Mouse (Mus musculus): ENCODE results near the gene Acot2. TPM values are rescaled to one million over a fixed set of nuclear protein-coding genes. Genes with fewer than 3 reads are reported as not detected.
A peak's percentile ranks its signal among the peaks of the same experiment; 100 is the strongest.
"Not testable (repeated sequence)": the region's sequence is repeated elsewhere in the genome, so short reads cannot be mapped to it uniquely, and the experiment has no call there.

Gene Acot2
- 10 to 100 TPM; 16.6 to 28.5 TPM for total RNA-seq (2021)
- long read RNA-seq, experiment 1, transcript Acot2-201 (3 exons, 2,196 nt): major isoform, 5 of 5 reads
- long read RNA-seq, experiment 1, partial matches to known transcripts: 0 of 5 reads
- long read RNA-seq, experiment 1, other reads (novel, unspliced or antisense): 0 of 5 reads
- long read RNA-seq, experiment 2, transcript Acot2-201 (3 exons, 2,196 nt): major isoform, 12 of 14 reads
- long read RNA-seq, experiment 2, partial matches to known transcripts: 0 of 14 reads
- long read RNA-seq, experiment 2, other reads (novel, unspliced or antisense): 2 of 14 reads

GRCm38 (mm10) chr12:83987583-83988441 lies at the start of gene Acot2:
Acot2 (plus strand) TSS chr12:83987861.
- DNase-seq: peak; percentile 56 to 75
- intact Hi-C loops (cut with DNase I): no loop called here

GRCm38 (mm10) chr12:83938592-83938991 lies 49.1 kb upstream of the Acot2 start:
- intact Hi-C loops (cut with DNase I): not testable (repeated sequence)

GRCm38 (mm10) chr12:83939332-83939731 lies 48.3 kb upstream of the Acot2 start:
- intact Hi-C loops (cut with DNase I): no loop called here
- no peak for DNase-seq

More at GRCm38 (mm10) chr12:83938592-83938991, 49.1 kb upstream of the Acot2 start:
- DNase-seq: not testable (repeated sequence)

GRCm38 (mm10) chr12:83940031-83940430 lies 47.6 kb upstream of the Acot2 start:
- intact Hi-C loops (cut with DNase I): no loop called here
- DNase-seq: no peak

- DNase-seq: no peak
- intact Hi-C loops (cut with DNase I): no loop called here
Measured at GRCm38 (mm10) chr12:83941938-83942337, 45.7 kb upstream of the Acot2 start.

- no peak for DNase-seq
Measured at GRCm38 (mm10) chr12:83947260-83947811, 40.3 kb upstream of the Acot2 start.

GRCm38 (mm10) chr12:83949043-83949442 lies 38.6 kb upstream of the Acot2 start:
- DNase-seq: no peak
- intact Hi-C loops (cut with DNase I): no loop called here

More at GRCm38 (mm10) chr12:83947260-83947811, 40.3 kb upstream of the Acot2 start:
- intact Hi-C loops (cut with DNase I): no loop called here

- intact Hi-C loops (cut with DNase I): loop anchor here (2.0 kb wide), 1 partner anchor 27 kb away; no protein-coding TSS in a partner anchor
- DNase-seq: no peak
Measured at GRCm38 (mm10) chr12:83949776-83950492, 37.7 kb upstream of the Acot2 start.

- intact Hi-C loops (cut with DNase I): loop anchor here (2.0 kb wide), 1 partner anchor 28 kb away; no protein-coding TSS in a partner anchor
Measured at GRCm38 (mm10) chr12:83950493-83950839, 37.2 kb upstream of the Acot2 start, which contains the start of gene Riox1. Riox1 (plus strand) TSS chr12:83950608.

GRCm38 (mm10) chr12:83950840-83951701 lies 36.6 kb upstream of the Acot2 start:
- intact Hi-C loops (cut with DNase I): loop anchor here (2.0 kb wide), 1 partner anchor 28 kb away; no protein-coding TSS in a partner anchor
- peak in 1 of 2 experiments; percentile 19 for DNase-seq

More at GRCm38 (mm10) chr12:83950493-83950839, 37.2 kb upstream of the Acot2 start, which contains the start of gene Riox1:
- peak; percentile 68 to 73 for DNase-seq

- DNase-seq: no peak
- intact Hi-C loops (cut with DNase I): loop anchor here (2.0 kb wide), 1 partner anchor 29 kb away; no protein-coding TSS in a partner anchor
Measured at GRCm38 (mm10) chr12:83951711-83952575, 35.7 kb upstream of the Acot2 start.

- intact Hi-C loops (cut with DNase I): no loop called here
- DNase-seq: no peak
Measured at GRCm38 (mm10) chr12:83958278-83958677, 29.4 kb upstream of the Acot2 start.

- no peak for DNase-seq
- intact Hi-C loops (cut with DNase I): no loop called here
Measured at GRCm38 (mm10) chr12:83965235-83965634, 22.4 kb upstream of the Acot2 start.

GRCm38 (mm10) chr12:83972117-83972516 lies 15.5 kb upstream of the Acot2 start:
- no peak for DNase-seq
- intact Hi-C loops (cut with DNase I): loop anchor here (2.0 to 5.0 kb wide), 2 partner anchors 61 to 85 kb away; no protein-coding TSS in a partner anchor

- no peak for DNase-seq
- intact Hi-C loops (cut with DNase I): no loop called here
Measured at GRCm38 (mm10) chr12:83978862-83979261, 8.8 kb upstream of the Acot2 start.

- no peak for DNase-seq
- intact Hi-C loops (cut with DNase I): no loop called here
Measured at GRCm38 (mm10) chr12:83981615-83982014, 6.0 kb upstream of the Acot2 start.

GRCm38 (mm10) chr12:83984752-83985151 lies 2.9 kb upstream of the Acot2 start, which contains the start of gene Heatr4:
Heatr4 (minus strand) TSS chr12:83984852.
- intact Hi-C loops (cut with DNase I): no loop called here

GRCm38 (mm10) chr12:83987242-83987582 lies 449 bp upstream of the Acot2 start:
- intact Hi-C loops (cut with DNase I): no loop called here
- no peak for DNase-seq

More at GRCm38 (mm10) chr12:83984752-83985151, 2.9 kb upstream of the Acot2 start, which contains the start of gene Heatr4:
- DNase-seq: no peak

Measured in gastrocnemius, postnatal 36 days (tissue).